Mouse (Mus musculus): ENCODE measurements around the gene Caly.

The Caly gene

DNA sequence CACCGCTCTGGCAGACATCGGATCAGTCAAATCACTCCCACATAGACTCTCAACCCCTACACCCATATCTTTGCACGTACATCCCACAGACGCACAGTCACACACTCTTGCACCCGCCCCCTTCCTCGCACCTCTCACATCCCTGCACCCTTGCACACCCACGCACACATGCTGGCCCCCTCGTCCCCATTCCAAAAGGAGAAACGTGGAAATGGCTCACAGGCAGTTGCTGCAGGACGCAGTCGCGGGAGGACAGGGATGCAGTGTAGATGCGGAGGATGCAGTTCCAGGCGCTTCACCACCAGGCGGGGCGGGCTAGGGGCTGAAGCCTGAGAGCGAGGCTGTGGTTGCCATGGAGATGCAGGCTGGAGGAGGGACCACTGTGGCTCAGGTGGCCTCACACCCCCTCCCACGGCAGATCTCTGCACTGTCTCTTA lies at the start of gene Caly:
TSS of gene Caly (minus strand) at position 307 of the 437 bp plus-strand sequence.
- DNase-seq, result peak; percentile 74 to 82

GRCm38 (mm10) chr7:140127911-140128310 lies 45.6 kb upstream of the Caly start:
- DNase-seq, result no peak

DNA sequence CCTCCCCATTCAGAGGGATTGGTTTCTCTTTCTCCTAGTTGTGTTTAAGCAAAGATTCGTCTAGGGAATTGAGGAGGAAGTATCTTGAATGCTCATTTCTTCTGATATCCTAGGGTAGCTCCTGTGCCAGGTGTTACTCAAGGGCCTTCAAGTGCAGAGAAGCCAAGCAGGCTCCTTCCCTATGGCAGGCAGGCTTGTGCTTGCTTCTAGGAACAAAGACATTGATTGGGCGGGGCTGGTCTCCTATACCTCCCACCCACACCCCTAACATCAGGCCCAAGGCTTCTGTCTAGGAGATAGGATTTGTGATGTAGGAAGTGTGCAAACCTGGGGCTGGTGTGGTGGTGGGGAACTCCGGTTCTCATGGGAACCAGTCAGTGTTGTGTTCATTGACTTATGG lies 44.6 kb upstream of the Caly start:
- no peak for DNase-seq

GRCm38 (mm10) chr7:140126022-140126350 lies 43.6 kb upstream of the Caly start:
- no peak for DNase-seq

- DNase-seq, result peak; percentile 98
Measured at GRCm38 (mm10) chr7:140125278-140126021, 43.1 kb upstream of the Caly start.

DNA sequence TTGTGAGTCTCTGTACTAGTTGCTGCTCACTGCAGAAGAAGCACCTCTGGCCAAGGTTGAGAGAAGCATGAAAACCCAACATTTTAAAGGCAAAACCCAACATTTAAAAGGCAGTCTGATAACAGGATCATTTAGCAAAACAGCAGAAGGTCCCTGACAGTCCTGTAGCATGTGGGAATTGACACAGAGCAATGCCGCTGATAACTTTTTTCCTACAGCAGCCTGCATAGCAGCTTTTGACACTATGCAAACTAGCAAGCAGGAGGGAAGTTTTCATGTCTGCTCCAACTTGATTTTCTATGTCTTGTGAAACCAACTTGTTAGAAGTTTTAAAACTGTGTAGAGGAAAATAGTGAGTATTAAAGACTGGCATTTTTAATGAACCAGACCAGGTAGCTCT lies 42.0 kb upstream of the Caly start:
- no peak for DNase-seq

DNA sequence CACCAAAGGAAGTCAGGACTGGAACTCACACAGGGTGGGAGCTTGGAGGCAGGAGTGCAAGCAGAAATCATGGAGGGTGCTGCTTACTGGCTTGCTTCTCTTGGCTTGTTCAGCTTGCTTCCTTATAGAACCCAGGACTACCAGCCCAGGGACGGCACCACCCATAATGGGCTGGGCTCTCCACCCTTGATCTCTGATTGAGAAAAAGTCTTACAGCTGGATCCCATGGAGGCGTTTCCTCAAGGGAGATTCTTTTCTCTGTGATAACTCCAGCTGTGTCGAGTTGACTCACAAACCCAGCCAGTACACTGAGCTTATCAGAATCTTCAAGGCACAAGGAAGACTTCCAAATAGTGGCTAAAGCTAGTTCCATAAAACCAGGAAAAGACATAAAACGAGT lies 40.4 kb upstream of the Caly start:
- DNase-seq, result no peak

- DNase-seq, result no peak
Measured at GRCm38 (mm10) chr7:140121338-140121910, 39.1 kb upstream of the Caly start.

GRCm38 (mm10) chr7:140120484-140120883 lies 38.1 kb upstream of the Caly start:
- DNase-seq, result no peak

- peak; percentile 89 to 94 for DNase-seq
Measured at GRCm38 (mm10) chr7:140116329-140117054, 34.1 kb upstream of the Caly start, which contains the start of gene Echs1. TSS of gene Echs1 (minus strand) at chr7:140116476.

DNA sequence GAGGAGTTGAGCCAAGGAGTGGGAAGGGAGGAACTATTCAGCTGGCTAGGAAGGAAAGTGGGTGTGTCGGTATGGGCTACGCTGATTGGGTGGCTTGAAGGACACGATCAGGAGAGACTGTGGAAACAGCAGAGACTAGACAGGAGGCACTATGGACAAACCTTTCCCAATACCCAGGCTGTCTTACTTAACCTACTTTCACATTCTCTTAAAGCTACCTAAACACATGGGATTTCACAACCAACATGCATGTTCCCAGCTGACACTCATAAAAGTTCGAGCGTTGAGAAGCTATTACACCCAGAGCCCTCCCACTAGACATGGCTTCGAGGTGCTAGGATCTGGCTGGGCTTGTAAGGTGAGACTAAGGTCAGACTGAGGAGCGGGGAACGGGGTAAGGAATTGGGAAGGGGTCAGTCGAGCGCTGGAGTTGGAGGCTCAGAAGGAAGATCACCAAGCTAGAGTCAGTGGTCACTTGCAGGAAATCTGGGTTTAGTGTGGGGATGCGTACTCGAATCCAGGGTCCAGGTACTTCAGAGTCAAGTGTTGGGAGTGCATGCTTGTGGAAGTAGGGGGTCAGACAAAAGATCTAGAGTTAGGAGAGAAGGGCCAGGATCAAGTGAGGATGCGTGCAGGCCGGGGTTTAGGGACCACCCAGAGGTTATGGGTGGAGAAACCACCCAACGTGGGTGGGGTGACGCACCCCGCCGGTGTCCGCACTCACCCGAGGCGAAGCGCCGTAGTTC lies 33.4 kb upstream of the Caly start, which contains the start of gene Paox:
TSS of gene Paox (plus strand) at position 217 of the 746 bp plus-strand sequence.
- DNase-seq, result peak; percentile 56 to 75

GRCm38 (mm10) chr7:140111943-140112342 lies 29.6 kb upstream of the Caly start:
- DNase-seq, result no peak

DNA sequence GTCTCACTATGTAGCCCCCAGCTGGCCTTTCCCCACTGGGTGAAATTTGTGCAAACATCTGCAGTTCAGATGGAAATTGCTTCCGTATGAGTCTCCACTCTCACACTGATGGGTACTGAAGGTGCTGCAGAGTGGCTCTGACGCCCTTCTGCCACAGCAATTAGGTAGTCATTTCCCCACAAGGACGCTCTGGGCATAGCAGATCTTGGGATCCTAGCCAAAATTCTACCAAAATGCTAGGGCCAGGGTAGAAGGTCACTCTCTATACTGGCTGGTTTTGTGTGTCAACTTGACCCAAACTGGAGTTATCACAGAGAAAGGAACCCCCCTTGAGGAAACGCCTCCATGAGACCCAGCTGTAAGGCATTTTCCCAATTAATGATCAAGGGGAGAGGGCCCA lies 21.7 kb upstream of the Caly start:
- no peak for DNase-seq

DNA sequence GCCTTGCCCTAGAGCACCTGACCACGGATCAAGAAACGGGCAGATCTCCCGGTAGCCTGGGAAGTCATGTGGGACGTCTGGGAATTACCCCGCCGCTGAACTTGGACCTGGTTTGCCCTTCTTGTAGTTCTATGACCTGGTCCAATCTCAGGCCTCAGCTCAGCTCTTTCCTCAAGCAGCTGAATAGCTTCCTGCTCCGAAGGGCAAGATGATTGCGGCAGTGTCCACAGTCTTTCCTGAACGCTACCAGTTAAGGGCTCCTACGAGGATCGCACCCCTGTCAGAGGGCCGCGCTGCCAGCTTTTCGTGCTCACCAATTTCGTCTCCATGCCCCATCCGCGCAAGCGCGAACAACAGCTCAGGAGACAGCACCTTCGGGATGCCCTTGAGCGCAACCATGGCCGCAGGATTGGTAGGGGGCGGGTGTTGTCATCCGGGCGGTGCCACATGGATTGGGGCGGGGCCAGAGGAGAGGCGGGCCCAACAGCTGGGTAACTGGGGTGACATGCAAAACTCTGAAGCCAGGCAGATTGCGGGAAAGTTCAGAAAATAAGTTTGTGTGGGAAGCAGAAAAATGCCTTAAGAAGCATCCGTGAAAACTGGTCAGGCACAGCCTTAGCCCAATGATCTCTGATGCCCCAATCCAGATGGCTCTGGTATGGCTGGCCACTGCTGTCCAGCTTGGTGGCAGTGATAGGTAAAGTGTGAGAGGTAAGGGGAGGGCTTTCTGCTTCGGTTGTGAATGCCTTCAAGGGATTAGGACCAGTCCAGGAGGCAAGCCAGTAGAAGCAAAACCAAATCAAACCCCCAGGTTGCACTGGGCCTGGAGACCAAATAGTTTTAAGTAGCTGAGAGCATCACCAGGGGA lies 19.9 kb upstream of the Caly start, which contains the start of gene Fuom:
TSS of gene Fuom (minus strand) at position 449 of the 868 bp plus-strand sequence.
- DNase-seq, result peak; percentile 89 to 92

- no peak for DNase-seq
Measured at GRCm38 (mm10) chr7:140101498-140101897, 19.1 kb upstream of the Caly start.

DNA sequence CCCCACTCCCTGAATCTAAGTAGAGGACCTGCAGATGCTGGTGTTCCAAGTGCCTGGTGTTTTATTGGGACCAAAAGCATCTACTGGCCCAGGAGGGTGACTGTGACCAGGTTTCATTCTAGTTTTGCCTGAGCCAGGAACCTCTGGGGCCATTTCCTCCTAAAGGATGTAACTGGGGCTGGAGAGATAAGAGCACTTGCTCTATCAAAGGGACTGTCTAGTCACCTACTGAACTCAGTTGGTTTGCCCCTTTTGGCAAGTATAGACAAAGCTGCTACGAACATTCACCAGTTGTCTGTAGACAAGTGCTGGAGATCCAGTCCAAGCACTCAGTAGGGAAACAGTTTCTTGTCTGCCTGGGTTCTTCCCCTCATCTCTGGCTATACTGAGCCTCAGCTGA lies 16.1 kb upstream of the Caly start:
- no peak for DNase-seq

DNA sequence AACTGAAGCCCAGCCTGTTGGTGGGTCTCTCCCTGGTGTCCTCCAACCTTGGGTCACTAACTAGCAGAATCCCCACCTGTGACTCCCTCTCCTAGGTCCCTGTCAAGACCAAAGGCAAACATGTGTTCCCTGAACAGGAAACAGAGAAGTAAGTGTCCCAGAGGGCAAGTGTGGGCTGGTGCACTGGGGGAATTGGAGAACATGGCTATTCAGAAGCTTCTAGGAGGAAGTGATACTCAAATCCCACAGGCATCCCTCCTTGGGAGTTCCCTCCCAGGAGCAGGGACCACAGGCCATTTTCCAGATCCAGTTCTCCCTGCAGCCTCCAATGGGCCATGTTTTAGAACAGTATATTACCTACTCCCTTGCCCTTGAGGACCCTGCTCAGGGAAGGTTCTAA lies 13.7 kb upstream of the Caly start:
- no peak for DNase-seq

DNA sequence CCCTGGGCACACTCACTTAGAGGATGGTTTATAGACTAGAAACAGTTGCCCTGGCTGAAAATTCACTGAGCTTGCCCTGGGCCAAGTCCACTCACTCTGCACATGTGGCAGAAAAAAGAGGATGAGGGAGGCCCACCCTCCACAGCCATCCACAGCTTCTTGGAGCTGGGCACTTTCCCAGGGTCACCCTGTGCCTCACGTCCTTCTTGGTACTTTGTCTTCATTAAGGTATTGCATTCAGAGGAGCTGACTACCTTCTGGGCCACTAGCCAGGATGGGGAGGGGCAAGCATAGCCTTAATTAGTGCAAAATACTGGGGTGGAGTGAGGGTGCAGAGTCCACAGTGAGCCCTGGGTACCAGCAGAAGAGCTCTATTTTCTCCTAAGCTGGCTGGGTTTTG lies 13.2 kb upstream of the Caly start:
- DNase-seq, result peak; percentile 38 to 71

GRCm38 (mm10) chr7:140094954-140095353 lies 12.6 kb upstream of the Caly start:
- DNase-seq, result peak; percentile 18 to 45

- no peak for DNase-seq
Measured at GRCm38 (mm10) chr7:140092924-140093528, 10.7 kb upstream of the Caly start, which contains the start of gene Prap1. TSS of gene Prap1 (plus strand) at chr7:140093395.

DNA sequence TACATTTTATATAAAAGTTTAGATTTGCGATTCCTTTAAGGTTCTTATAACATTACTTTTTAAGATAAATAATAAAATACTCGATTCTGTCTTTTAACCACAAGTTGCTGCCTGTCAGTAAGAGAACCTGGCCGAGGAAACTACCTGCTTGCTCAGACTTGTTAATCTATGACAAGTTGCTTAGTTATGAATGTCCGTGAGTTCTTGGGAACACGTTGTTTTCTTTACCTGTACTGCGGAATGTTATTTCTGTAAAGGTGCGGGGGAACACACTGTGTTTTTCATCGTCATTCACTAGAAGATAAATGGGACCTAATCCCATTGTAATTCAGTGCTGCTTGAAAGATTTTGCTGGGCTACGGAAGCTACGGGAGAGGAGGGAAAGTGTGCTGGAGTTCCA lies 8.3 kb upstream of the Caly start:
- DNase-seq, result no peak
